Comparison of ENCODE assay signal across 24 mouse cellular contexts in genomic region chr14:48971546-48971945, GRCm38 (mm10).
"Had no signal": no experiment of that assay in that cellular context is flagged by ENCODE, and none has a peak within 500 bp of the region (broad histone marks: within the 10 kb centered on the region; RNA-seq: fewer than 3 reads in every experiment).

No protein-coding gene starts in this region.

- H3K27ac ChIP-seq: gastrocnemius, adult 2 months; heart, embryonic 10.5 days; hindbrain, embryonic 13.5 days; hindbrain, embryonic 15.5 days; intestine, embryonic 15.5 days; kidney, embryonic 15.5 days; kidney, postnatal 0 days; limb, embryonic 13.5 days; limb, embryonic 15.5 days; liver, embryonic 12.5 days had no signal

- H3K4me1 ChIP-seq: heart, embryonic 10.5 days; heart, embryonic 12.5 days; hindbrain, embryonic 13.5 days; hindbrain, embryonic 15.5 days; intestine, embryonic 15.5 days; kidney, embryonic 15.5 days; limb, embryonic 13.5 days; limb, embryonic 15.5 days; liver, embryonic 12.5 days had no signal

- H3K36me3 ChIP-seq: heart, embryonic 10.5 days; heart, embryonic 12.5 days; hindbrain, embryonic 13.5 days; hindbrain, embryonic 15.5 days; intestine, embryonic 15.5 days; kidney, embryonic 15.5 days; limb, embryonic 13.5 days; limb, embryonic 15.5 days; liver, embryonic 12.5 days had no signal

- H3K9ac ChIP-seq: heart, embryonic 12.5 days; hindbrain, embryonic 13.5 days; hindbrain, embryonic 15.5 days; intestine, embryonic 15.5 days; kidney, embryonic 15.5 days; limb, embryonic 13.5 days; limb, embryonic 15.5 days; liver, embryonic 12.5 days had no signal

- H3K4me3 ChIP-seq: gastrocnemius, adult 2 months; heart, embryonic 10.5 days; heart, embryonic 12.5 days; hindbrain, embryonic 13.5 days; hindbrain, embryonic 15.5 days; intestine, embryonic 15.5 days; kidney, embryonic 15.5 days; limb, embryonic 13.5 days; limb, embryonic 15.5 days; liver, embryonic 12.5 days had no signal

- H3K9me3 ChIP-seq: heart, embryonic 10.5 days; heart, embryonic 12.5 days; hindbrain, embryonic 13.5 days; hindbrain, embryonic 15.5 days; intestine, embryonic 15.5 days; kidney, embryonic 15.5 days; limb, embryonic 13.5 days; limb, embryonic 15.5 days; liver, embryonic 12.5 days had no signal

- ATAC-seq: inflammation-experienced regulatory T-cells, adult 6 months; intestine, embryonic 15.5 days; intestine, postnatal 0 days; liver, embryonic 12.5 days had no signal

- H3K4me2 ChIP-seq: heart, embryonic 12.5 days; hindbrain, embryonic 13.5 days; hindbrain, embryonic 15.5 days; intestine, embryonic 15.5 days; kidney, embryonic 15.5 days; limb, embryonic 13.5 days; limb, embryonic 15.5 days; liver, embryonic 12.5 days had no signal

- H3K27me3 ChIP-seq: heart, embryonic 12.5 days; hindbrain, embryonic 13.5 days; hindbrain, embryonic 15.5 days; intestine, embryonic 15.5 days; kidney, embryonic 15.5 days; limb, embryonic 13.5 days; limb, embryonic 15.5 days; liver, embryonic 12.5 days had no signal

- DNase-seq: gastrocnemius, adult 2 months; gastrocnemius, postnatal 10 days; gastrocnemius, postnatal 25 days; heart, adult 18-20 months; heart, postnatal 10 days; heart, postnatal 4 days; kidney, adult 18-20 months; kidney, adult 9 months; kidney, postnatal 14 days; kidney, postnatal 36 days; layer of hippocampus, adult 9-11 months; layer of hippocampus, postnatal 36 days had no signal
